Mouse (Mus musculus) G1E (cell line): Measurements from ENCODE around the gene Gfra1.

Experiments used
- CTCF ChIP-seq: IDR thresholded peaks from 2 replicates; pipeline ENCODE4 v1.5.1; 2012; ENCODE audit warnings: low read depth, low read length, inconsistent platforms, mixed read lengths
- GATA1 ChIP-seq: IDR thresholded peaks from 2 replicates; pipeline ENCODE4 v1.6.1; 2012; ENCODE audit warnings: borderline replicate concordance, low read length, inconsistent platforms, mixed read lengths
- POLR2AphosphoS5 ChIP-seq: IDR thresholded peaks from 2 replicates; pipeline ENCODE4 v1.6.1; 2012; ENCODE audit warnings: low read depth, low read length, inconsistent platforms; ENCODE audit not compliant: insufficient replicate concordance
- TAL1 ChIP-seq: conservative IDR thresholded peaks from 2 replicates; pipeline ENCODE4 v1.6.1; 2012; ENCODE audit warnings: low read depth, low read length, inconsistent platforms, mixed read lengths

DNA sequence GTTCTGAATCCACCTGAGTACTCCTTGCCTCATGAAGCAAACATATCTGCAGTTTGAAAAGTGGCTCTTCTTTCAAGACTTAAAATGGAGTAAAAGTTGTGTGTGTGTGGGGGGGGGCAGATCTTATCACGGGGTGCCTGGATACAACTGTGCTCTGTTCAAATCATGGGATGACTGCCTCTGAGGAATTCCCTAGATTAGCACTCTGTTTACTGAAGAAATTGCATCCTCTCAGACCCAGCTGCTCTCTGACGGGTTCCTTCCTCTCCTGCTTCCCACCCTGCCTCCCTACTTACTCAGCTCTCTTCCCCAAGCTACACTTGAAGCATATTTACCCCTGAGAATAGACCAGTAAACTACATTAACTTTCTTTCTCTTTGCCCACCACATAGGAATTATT is 87.2 kb downstream of the Gfra1 start:
- TF ChIP-seq GATA1: no peak
- TF ChIP-seq CTCF: no peak
- no peak for TF ChIP-seq TAL1
- no peak for TF ChIP-seq POLR2AphosphoS5
